Mouse (Mus musculus) kidney, adult 2 months (tissue): ENCODE data around the gene Zfp710.

Experiments used
- CTCF ChIP-seq: fragments of 200-500 bp; conservative IDR thresholded peaks from 2 replicates; pipeline ENCODE4 v1.5.1; 2011; ENCODE audit warnings: low read depth, mild to moderate bottlenecking, control low read depth, low read length, moderate library complexity, mixed read lengths; ENCODE audit not compliant: insufficient read depth, insufficient read length
- POLR2A ChIP-seq: fragments of 200-500 bp; IDR thresholded peaks from one replicate; pipeline ENCODE4 v1.6.1; 2011; ENCODE audit warnings: low read depth, low read length, control low read depth

GRCm38 (mm10) chr7:80105637-80106390 lies 81.2 kb downstream of the Zfp710 start:
- TF ChIP-seq CTCF (no peak), POLR2A (no peak)
